Mouse (Mus musculus): ENCODE measurements at regions not wholly inside any gene's neighbourhood (a gene's known extent, or its start where the extent isn't known, plus 50 kb on each side); places are given as distances from the start of the nearest gene placed in this dataset.

GRCm38 (mm10) chr14:108034162-108034561 is 879.8 kb downstream of the Slitrk1 start:
- TF ChIP-seq CTCF (conservative IDR thresholded peaks at IDR 0.05; ENCODE audit: low read length) (no peak), POU5F1 (IDR thresholded peaks at IDR 0.05; ENCODE audit: borderline replicate concordance, low read length) (no peak)
